Mouse (Mus musculus): ENCODE data around the gene Thsd1. TPM values are rescaled to one million over a fixed set of nuclear protein-coding genes. Genes with fewer than 3 reads are reported as not detected.

Thsd1 gene
- polyA plus RNA-seq, 1 experiment from 2014 or later = 4.4 TPM

- Histone ChIP-seq H3K4me1 (ENCODE audit: control insufficient read depth, insufficient read depth, low read length) (no peaks in the 10 kb centered on the region), H3K27me3 (ENCODE audit: control insufficient read depth, insufficient read depth, low read length) (no peaks in the 10 kb centered on the region), H3K9ac (replicated peaks; ENCODE audit: low read depth, low read length) (no peak overlapping the region), H3K9me3 (ENCODE audit: control insufficient read depth, low read length) (0 out of 2 replicates have a peak, but pooled peaks cover 4% of the 10 kb centered on the region), H3K36me3 (ENCODE audit: control insufficient read depth, insufficient read depth, low read length) (no peaks in the 10 kb centered on the region), H3K4me2 (ENCODE audit: low read depth, low read length) (no peak overlapping the region), H3K4me3 (ENCODE audit: low read depth, low read length) (no peak overlapping the region), H3K27ac (ENCODE audit: low read depth, low read length) (no peak overlapping the region)
- WGBS = 79% methylated on average over 12 of the region's 12 CpGs
- no peak for ATAC-seq (ENCODE audit: low read depth)
Measured at GRCm38 (mm10) chr8:22259531-22259930, 32.4 kb downstream of the Thsd1 start.

DNA sequence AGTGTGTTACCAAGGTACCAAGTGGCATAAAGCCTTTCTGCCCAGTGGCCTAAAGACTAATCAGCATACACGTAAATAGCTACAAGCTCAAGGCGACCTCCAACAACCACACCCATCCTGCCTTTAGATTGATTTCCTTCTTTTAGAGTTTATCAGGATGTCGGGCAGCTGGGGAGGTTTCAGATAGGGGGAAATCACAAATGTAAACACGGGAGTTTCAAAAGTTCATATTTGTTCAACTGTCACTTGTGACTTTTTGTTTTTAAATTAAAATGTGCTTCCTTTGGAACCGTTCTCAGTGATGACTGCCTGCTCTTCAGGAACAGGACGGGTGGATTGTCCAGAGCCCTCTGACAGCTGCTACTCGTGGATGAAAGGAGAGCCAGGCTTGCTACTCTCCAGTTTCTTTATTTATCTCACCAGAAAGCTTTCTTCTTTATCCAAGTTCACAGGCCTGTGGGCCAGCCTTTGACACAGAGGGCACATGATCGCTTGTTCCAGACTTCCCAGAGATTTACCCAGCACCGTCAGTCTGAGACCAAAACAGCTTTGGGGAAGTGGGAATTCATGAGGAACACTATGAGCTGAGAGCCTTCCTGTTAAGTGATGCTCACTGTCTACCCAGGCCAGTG lies 33.1 kb downstream of the Thsd1 start:
- Histone ChIP-seq H3K4me2 (ENCODE audit: low read depth, low read length) (no peak overlapping the region), H3K27ac (ENCODE audit: low read depth, low read length) (no peak overlapping the region), H3K36me3 (ENCODE audit: control insufficient read depth, insufficient read depth, low read length) (no peaks in the 10 kb centered on the region), H3K9ac (replicated peaks; ENCODE audit: low read depth, low read length) (no peak overlapping the region), H3K4me1 (ENCODE audit: control insufficient read depth, insufficient read depth, low read length) (no peaks in the 10 kb centered on the region), H3K9me3 (ENCODE audit: control insufficient read depth, low read length) (0 out of 2 replicates have a peak, but pooled peaks cover 4% of the 10 kb centered on the region), H3K27me3 (ENCODE audit: control insufficient read depth, insufficient read depth, low read length) (no peaks in the 10 kb centered on the region), H3K4me3 (ENCODE audit: low read depth, low read length) (no peak overlapping the region)
- 67% methylated on average over 9 of the region's 9 CpGs for WGBS
- ATAC-seq (ENCODE audit: low read depth) = no peak

DNA sequence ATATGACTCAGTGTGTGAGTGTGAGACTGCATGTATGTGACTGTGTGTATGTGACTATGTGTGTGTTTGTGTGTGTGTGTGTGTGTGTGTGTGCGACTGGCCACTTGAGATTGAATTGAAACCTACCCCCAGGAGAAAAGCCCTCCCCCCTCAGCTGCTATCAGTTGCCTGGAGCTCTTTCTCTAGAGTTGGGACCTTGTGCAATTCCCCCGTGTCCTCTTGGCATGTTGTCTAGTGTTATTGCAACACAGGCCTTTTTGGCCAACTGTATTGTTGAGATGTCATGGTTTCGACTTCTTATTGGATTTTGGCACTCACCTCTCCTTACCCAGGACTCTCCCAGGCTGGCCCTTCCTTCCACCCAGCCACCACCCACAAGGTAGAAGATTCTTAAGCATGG lies 35.2 kb downstream of the Thsd1 start:
- Histone ChIP-seq H3K4me1 (ENCODE audit: control insufficient read depth, insufficient read depth, low read length) (no peaks in the 10 kb centered on the region), H3K36me3 (ENCODE audit: control insufficient read depth, insufficient read depth, low read length) (no peaks in the 10 kb centered on the region), H3K4me3 (ENCODE audit: low read depth, low read length) (no peak overlapping the region), H3K27me3 (ENCODE audit: control insufficient read depth, insufficient read depth, low read length) (no peaks in the 10 kb centered on the region), H3K9me3 (ENCODE audit: control insufficient read depth, low read length) (0 out of 2 replicates have a peak, but pooled peaks cover 4% of the 10 kb centered on the region), H3K27ac (ENCODE audit: low read depth, low read length) (no peak overlapping the region), H3K4me2 (ENCODE audit: low read depth, low read length) (no peak overlapping the region), H3K9ac (replicated peaks; ENCODE audit: low read depth, low read length) (no peak overlapping the region)
- ATAC-seq (ENCODE audit: low read depth) = no peak
- 90% methylated on average over 3 of the region's 3 CpGs for WGBS

- Histone ChIP-seq H3K4me1 (ENCODE audit: control insufficient read depth, insufficient read depth, low read length) (no peaks in the 10 kb centered on the region), H3K4me2 (ENCODE audit: low read depth, low read length) (no peak overlapping the region), H3K36me3 (ENCODE audit: control insufficient read depth, insufficient read depth, low read length) (no peaks in the 10 kb centered on the region), H3K4me3 (ENCODE audit: low read depth, low read length) (no peak overlapping the region), H3K27ac (ENCODE audit: low read depth, low read length) (no peak overlapping the region), H3K9me3 (ENCODE audit: control insufficient read depth, low read length) (no peaks in the 10 kb centered on the region), H3K27me3 (ENCODE audit: control insufficient read depth, insufficient read depth, low read length) (no peaks in the 10 kb centered on the region), H3K9ac (replicated peaks; ENCODE audit: low read depth, low read length) (no peak overlapping the region)
- 85% methylated on average over 6 of the region's 6 CpGs for WGBS
- ATAC-seq (ENCODE audit: low read depth) = no peak
Measured at GRCm38 (mm10) chr8:22264292-22264691, 37.2 kb downstream of the Thsd1 start.

DNA sequence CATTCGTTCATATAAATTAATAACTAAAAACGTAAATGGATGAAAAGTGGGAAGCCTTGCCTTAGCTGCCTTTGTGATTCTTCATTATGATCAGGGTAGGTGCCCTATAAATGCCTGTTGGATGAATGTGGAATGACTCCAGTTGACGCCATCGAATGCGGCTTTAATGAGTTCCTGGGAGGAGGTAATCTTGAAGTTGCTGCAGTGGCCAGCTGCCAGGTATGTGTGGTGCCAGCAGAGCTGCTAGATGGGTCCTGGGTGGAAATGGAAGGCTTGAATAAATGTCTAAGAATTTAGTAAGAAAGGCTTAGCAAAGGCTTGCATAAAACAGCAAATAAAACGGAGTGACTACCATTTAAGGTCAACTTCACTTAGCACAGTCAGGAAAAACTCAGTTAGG lies 37.7 kb downstream of the Thsd1 start:
- H3K4me1 ChIP-seq (ENCODE audit: control insufficient read depth, insufficient read depth, low read length) = no peaks in the 10 kb centered on the region
- ATAC-seq (ENCODE audit: low read depth) = no peak
- no peaks in the 10 kb centered on the region for H3K27me3 ChIP-seq (ENCODE audit: control insufficient read depth, insufficient read depth, low read length)
- no peaks in the 10 kb centered on the region for H3K9me3 ChIP-seq (ENCODE audit: control insufficient read depth, low read length)
- H3K4me3 ChIP-seq (ENCODE audit: low read depth, low read length) = no peak overlapping the region
- no peaks in the 10 kb centered on the region for H3K36me3 ChIP-seq (ENCODE audit: control insufficient read depth, insufficient read depth, low read length)
- no peak overlapping the region for H3K27ac ChIP-seq (ENCODE audit: low read depth, low read length)
- no peak overlapping the region for H3K4me2 ChIP-seq (ENCODE audit: low read depth, low read length)
- no peak overlapping the region for H3K9ac ChIP-seq (replicated peaks; ENCODE audit: low read depth, low read length)
- WGBS = 85% methylated on average over 6 of the region's 6 CpGs

DNA sequence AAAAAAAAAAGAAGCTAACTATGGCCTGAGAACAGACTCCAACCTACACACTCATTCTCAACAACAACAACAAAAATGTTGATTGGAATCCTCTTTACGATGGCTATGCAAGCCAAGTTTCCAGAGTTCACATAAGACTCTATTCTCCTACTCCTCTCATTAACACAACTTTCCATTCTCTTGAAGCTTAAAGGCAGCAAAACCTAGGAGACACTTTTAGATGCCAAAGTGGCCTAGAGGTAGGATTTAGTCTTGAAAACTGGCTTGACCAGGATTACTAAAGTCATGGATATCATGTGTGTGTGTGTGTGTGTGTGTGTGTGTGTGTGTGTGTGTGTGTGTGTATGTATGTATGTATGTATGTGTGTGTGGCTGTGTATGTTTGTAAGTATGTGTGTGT lies 38.1 kb downstream of the Thsd1 start:
- no peak for ATAC-seq (ENCODE audit: low read depth)
- WGBS = 94% methylated on average over 1 of the region's 1 CpGs
- Histone ChIP-seq H3K27ac (ENCODE audit: low read depth, low read length) (no peak overlapping the region), H3K27me3 (ENCODE audit: control insufficient read depth, insufficient read depth, low read length) (no peaks in the 10 kb centered on the region), H3K9me3 (ENCODE audit: control insufficient read depth, low read length) (no peaks in the 10 kb centered on the region), H3K4me1 (ENCODE audit: control insufficient read depth, insufficient read depth, low read length) (no peaks in the 10 kb centered on the region), H3K36me3 (ENCODE audit: control insufficient read depth, insufficient read depth, low read length) (no peaks in the 10 kb centered on the region), H3K9ac (replicated peaks; ENCODE audit: low read depth, low read length) (no peak overlapping the region), H3K4me3 (ENCODE audit: low read depth, low read length) (no peak overlapping the region), H3K4me2 (ENCODE audit: low read depth, low read length) (no peak overlapping the region)

DNA sequence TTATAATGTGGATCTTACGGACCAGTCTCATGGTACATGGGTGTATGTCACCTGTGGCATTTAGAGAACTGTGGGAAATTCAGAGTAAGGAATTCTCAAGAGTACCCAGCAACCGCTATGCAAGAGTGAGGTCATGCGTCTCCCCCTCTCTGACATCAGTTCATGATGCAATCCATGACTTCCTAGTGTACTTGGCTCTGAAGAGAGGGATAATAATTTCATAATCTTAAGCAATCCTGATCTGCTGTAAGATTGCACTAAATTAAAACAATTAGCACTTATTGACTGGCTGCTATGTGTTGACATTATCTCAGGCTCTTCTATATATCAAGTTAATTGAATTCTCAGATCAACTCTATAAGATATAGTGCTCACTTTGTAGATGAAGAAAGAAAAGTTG lies 39.7 kb downstream of the Thsd1 start:
- Histone ChIP-seq H3K4me1 (ENCODE audit: control insufficient read depth, insufficient read depth, low read length) (no peaks in the 10 kb centered on the region), H3K4me2 (ENCODE audit: low read depth, low read length) (no peak overlapping the region), H3K27me3 (ENCODE audit: control insufficient read depth, insufficient read depth, low read length) (no peaks in the 10 kb centered on the region), H3K9me3 (ENCODE audit: control insufficient read depth, low read length) (no peaks in the 10 kb centered on the region), H3K27ac (ENCODE audit: low read depth, low read length) (no peak overlapping the region), H3K9ac (replicated peaks; ENCODE audit: low read depth, low read length) (no peak overlapping the region), H3K4me3 (ENCODE audit: low read depth, low read length) (no peak overlapping the region), H3K36me3 (ENCODE audit: control insufficient read depth, insufficient read depth, low read length) (no peaks in the 10 kb centered on the region)
- WGBS = 94% methylated on average over 3 of the region's 3 CpGs
- no peak for ATAC-seq (ENCODE audit: low read depth)

DNA sequence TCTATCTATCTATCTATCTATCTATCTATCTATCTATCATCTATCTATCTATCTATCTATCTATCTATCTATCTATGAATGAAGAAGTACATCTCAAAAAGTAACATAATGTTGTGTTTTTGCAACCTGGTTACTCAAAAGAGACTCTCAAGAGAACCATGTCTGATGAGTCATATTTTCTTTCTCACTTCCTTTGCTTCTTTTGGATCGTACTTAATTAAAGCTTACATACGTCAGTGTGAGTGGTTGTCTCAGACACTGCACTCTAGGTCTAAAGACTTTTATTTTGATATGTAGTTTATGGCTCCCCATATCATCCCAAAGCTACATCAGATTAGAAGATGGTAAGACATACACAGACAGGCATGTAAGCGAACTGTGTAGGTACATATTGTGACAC lies 46.0 kb downstream of the Thsd1 start:
- Histone ChIP-seq H3K4me1 (ENCODE audit: control insufficient read depth, insufficient read depth, low read length) (no peaks in the 10 kb centered on the region), H3K36me3 (ENCODE audit: control insufficient read depth, insufficient read depth, low read length) (no peaks in the 10 kb centered on the region), H3K27ac (ENCODE audit: low read depth, low read length) (no peak overlapping the region), H3K9me3 (ENCODE audit: control insufficient read depth, low read length) (no peaks in the 10 kb centered on the region), H3K4me3 (ENCODE audit: low read depth, low read length) (no peak overlapping the region), H3K27me3 (ENCODE audit: control insufficient read depth, insufficient read depth, low read length) (no peaks in the 10 kb centered on the region), H3K4me2 (ENCODE audit: low read depth, low read length) (no peak overlapping the region), H3K9ac (replicated peaks; ENCODE audit: low read depth, low read length) (no peak overlapping the region)
- no peak for ATAC-seq (ENCODE audit: low read depth)
- 87% methylated on average over 3 of the region's 3 CpGs for WGBS

DNA sequence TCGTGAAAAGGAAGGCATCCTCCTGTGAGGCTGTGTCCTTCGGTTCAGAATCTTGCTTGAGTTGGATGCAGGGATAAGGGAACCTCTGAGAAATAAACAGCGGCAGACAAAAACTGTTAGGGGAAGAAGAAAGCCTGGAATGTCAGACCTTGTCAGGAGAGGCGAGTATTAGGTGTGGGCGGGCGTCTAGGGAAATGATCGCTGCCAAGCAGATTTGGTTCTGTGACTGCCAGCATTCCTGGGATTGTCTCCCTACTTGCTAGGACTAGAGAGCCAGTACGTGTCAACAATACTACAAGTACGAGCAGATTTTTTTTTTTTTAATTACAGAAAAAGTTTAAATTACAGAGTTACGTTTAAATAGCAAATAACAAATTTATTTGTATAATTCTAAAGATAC lies 47.5 kb downstream of the Thsd1 start:
- Histone ChIP-seq H3K4me3 (ENCODE audit: low read depth, low read length) (no peak overlapping the region), H3K9me3 (ENCODE audit: control insufficient read depth, low read length) (no peaks in the 10 kb centered on the region), H3K9ac (replicated peaks; ENCODE audit: low read depth, low read length) (no peak overlapping the region), H3K27ac (ENCODE audit: low read depth, low read length) (no peak overlapping the region), H3K36me3 (ENCODE audit: control insufficient read depth, insufficient read depth, low read length) (no peaks in the 10 kb centered on the region), H3K4me2 (ENCODE audit: low read depth, low read length) (no peak overlapping the region), H3K27me3 (ENCODE audit: control insufficient read depth, insufficient read depth, low read length) (no peaks in the 10 kb centered on the region), H3K4me1 (ENCODE audit: control insufficient read depth, insufficient read depth, low read length) (no peaks in the 10 kb centered on the region)
- 73% methylated on average over 10 of the region's 10 CpGs for WGBS
- no peak for ATAC-seq (ENCODE audit: low read depth)

All from neural tube, embryonic 14.5 days (tissue).